ENCODE assay signal across 11 mouse cellular contexts in the genomic region with DNA sequence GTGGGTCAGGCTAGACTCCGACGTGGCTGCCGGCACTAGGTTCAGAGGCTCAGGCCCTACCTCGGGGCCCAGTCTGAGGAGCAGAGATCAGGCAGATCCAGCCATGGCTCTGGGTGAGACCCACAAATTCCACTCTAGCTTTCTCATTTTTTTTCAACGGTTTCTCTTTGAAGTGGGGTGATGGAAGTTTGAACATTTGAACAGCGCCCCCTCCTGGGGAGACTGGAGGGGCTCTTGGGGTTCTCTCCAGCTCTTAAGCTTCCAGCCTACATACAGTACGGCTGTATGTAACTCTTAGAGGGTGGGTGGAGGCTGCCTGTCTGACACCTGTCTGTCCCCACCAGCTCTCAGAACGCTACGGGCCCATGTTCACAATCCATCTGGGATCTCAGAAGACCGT. TPM values are rescaled to one million over a fixed set of nuclear protein-coding genes. Genes with fewer than 3 reads are reported as not detected.
DNase-seq lines count a peak whose midpoint lies in the region; ATAC-seq lines count a peak whose summit lies in the region.
"Had no signal": no experiment of that assay in that cellular context is flagged by ENCODE, and none has a peak within 500 bp of the region (broad histone marks: within the 10 kb centered on the region; RNA-seq: fewer than 3 reads in every experiment).

No protein-coding gene starts in this region.

- H3K9me3 ChIP-seq in forebrain, embryonic 11.5 days (ENCODE audit: control insufficient read depth, low read length), result no peaks in the 10 kb centered on the region
- no peaks in the 10 kb centered on the region for H3K9me3 ChIP-seq in forebrain, embryonic 14.5 days (replicated peaks; ENCODE audit: control insufficient read depth, low read length)
- no peaks in the 10 kb centered on the region for H3K9me3 ChIP-seq in liver, embryonic 13.5 days (replicated peaks)
- H3K9me3 ChIP-seq: heart, embryonic 13.5 days; megakaryocyte, embryonic 14.5 days had no signal

- no peak overlapping the region for H3K27ac ChIP-seq in forebrain, embryonic 11.5 days (ENCODE audit: low read depth, low read length)
- H3K27ac ChIP-seq in forebrain, embryonic 14.5 days (ENCODE audit: low read depth, low read length), result no peak overlapping the region
- no peak overlapping the region for H3K27ac ChIP-seq in liver, embryonic 13.5 days
- H3K27ac ChIP-seq: heart, embryonic 13.5 days had no signal

- WGBS in forebrain, embryonic 11.5 days, result 61% methylated on average over 10 of the region's 10 CpGs
- WGBS in forebrain, embryonic 14.5 days, result 63% methylated on average over 10 of the region's 10 CpGs
- 51% methylated on average over 10 of the region's 10 CpGs for WGBS in liver, embryonic 13.5 days (ENCODE audit: insufficient replicate concordance)

- DNase-seq in forebrain, embryonic 11.5 days (ENCODE audit: low spot score), result peak; percentile 74
- no peak for DNase-seq in forebrain, embryonic 14.5 days (ENCODE audit: low spot score)
- peak; percentile 24 for DNase-seq in urinary bladder, postnatal 25 days (ENCODE audit: low spot score)
- DNase-seq in urinary bladder, postnatal 4 days (ENCODE audit: low spot score in 2 of 2), result no peak
- peak; percentile 47 for DNase-seq in liver, embryonic 13.5 days
- no peak for DNase-seq in cerebellum, adult 11-12 months
- no peak for DNase-seq in layer of hippocampus, adult 11-12 months (ENCODE audit: low spot score)
- no peak for DNase-seq in cerebellum, postnatal 10 days

- H3K27me3 ChIP-seq in forebrain, embryonic 11.5 days (ENCODE audit: control insufficient read depth, insufficient read depth, low read length), result no peaks in the 10 kb centered on the region
- no peaks in the 10 kb centered on the region for H3K27me3 ChIP-seq in forebrain, embryonic 14.5 days (replicated peaks; ENCODE audit: control insufficient read depth, insufficient read depth, low read length)
- H3K27me3 ChIP-seq in liver, embryonic 13.5 days, result no peaks in the 10 kb centered on the region
- H3K27me3 ChIP-seq: Patski had no signal

- no peak for ATAC-seq in forebrain, embryonic 11.5 days (replicated peaks; ENCODE audit: low FRiP score)
- no peak for ATAC-seq in forebrain, embryonic 14.5 days
- ATAC-seq in liver, embryonic 13.5 days (ENCODE audit: low read depth), result no peak
- ATAC-seq: Patski had no signal

- no peak overlapping the region for H3K4me2 ChIP-seq in forebrain, embryonic 11.5 days (ENCODE audit: low read depth, low read length, severe bottlenecking)
- no peak overlapping the region for H3K4me2 ChIP-seq in forebrain, embryonic 14.5 days (ENCODE audit: low read length)
- no peak overlapping the region for H3K4me2 ChIP-seq in liver, embryonic 13.5 days
- H3K4me2 ChIP-seq: heart, embryonic 13.5 days had no signal

- 0 out of 2 replicates have a peak, but pooled peaks cover 2% of the 10 kb centered on the region for H3K4me1 ChIP-seq in forebrain, embryonic 11.5 days (replicated peaks; ENCODE audit: control insufficient read depth, insufficient read depth, low read length)
- no peaks in the 10 kb centered on the region for H3K4me1 ChIP-seq in forebrain, embryonic 14.5 days (ENCODE audit: control insufficient read depth, insufficient read depth, low read length)
- H3K4me1 ChIP-seq in liver, embryonic 13.5 days (replicated peaks), result peaks cover 61% of the 10 kb centered on the region

- no peak overlapping the region for H3K9ac ChIP-seq in forebrain, embryonic 11.5 days (ENCODE audit: low read length)
- no peak overlapping the region for H3K9ac ChIP-seq in forebrain, embryonic 14.5 days (ENCODE audit: low read length)
- H3K9ac ChIP-seq in liver, embryonic 13.5 days, result no peak overlapping the region
- H3K9ac ChIP-seq: heart, embryonic 13.5 days had no signal

- H3K36me3 ChIP-seq in forebrain, embryonic 11.5 days (ENCODE audit: control insufficient read depth, insufficient read depth, low read length), result no peaks in the 10 kb centered on the region
- H3K36me3 ChIP-seq in forebrain, embryonic 14.5 days (ENCODE audit: control insufficient read depth, insufficient read depth, low read length), result 0 out of 2 replicates have a peak, but pooled peaks cover under 1% of the 10 kb centered on the region
- no peaks in the 10 kb centered on the region for H3K36me3 ChIP-seq in liver, embryonic 13.5 days
- H3K36me3 ChIP-seq: heart, embryonic 13.5 days had no signal

- H3K4me3 ChIP-seq in forebrain, embryonic 11.5 days (ENCODE audit: low read depth, low read length), result no peak overlapping the region
- H3K4me3 ChIP-seq in forebrain, embryonic 14.5 days (ENCODE audit: low read depth, low read length), result no peak overlapping the region
- H3K4me3 ChIP-seq in liver, embryonic 13.5 days (replicated peaks), result no peak overlapping the region
- H3K4me3 ChIP-seq: heart, embryonic 13.5 days; megakaryocyte, embryonic 14.5 days had no signal

RNA-seq across cellular contexts. Expression of a gene that starts 1.1 kb away (rescaled TPM):
- not detected in 2 replicates for polyA plus RNA-seq in forebrain, embryonic 11.5 days (2014; fragmentation: Nextera tagmentation; extraction: Ambion mirVana)
- polyA plus RNA-seq in forebrain, embryonic 14.5 days (2014; fragmentation: Nextera tagmentation; extraction: Ambion mirVana), result not detected in 2 replicates
- polyA plus RNA-seq in liver, embryonic 13.5 days (2015; fragmentation: Nextera tagmentation; extraction: Ambion mirVana), result not detected in 2 replicates
- polyA plus RNA-seq: heart, embryonic 13.5 days; Patski had no signal

RNA-seq across cellular contexts. Expression of a gene that starts 2.3 kb away (rescaled TPM):
- polyA plus RNA-seq in forebrain, embryonic 11.5 days (2014; fragmentation: Nextera tagmentation; extraction: Ambion mirVana), result 103 and 130 TPM in 2 replicates
- polyA plus RNA-seq in forebrain, embryonic 14.5 days (2014; fragmentation: Nextera tagmentation; extraction: Ambion mirVana), result 127 and 155 TPM in 2 replicates
- polyA plus RNA-seq in liver, embryonic 13.5 days (2015; fragmentation: Nextera tagmentation; extraction: Ambion mirVana), result 68.5 and 72.3 TPM in 2 replicates

RNA-seq across cellular contexts. Expression of a gene that starts 24.0 kb away (rescaled TPM):
- polyA plus RNA-seq in forebrain, embryonic 11.5 days (2014; fragmentation: Nextera tagmentation; extraction: Ambion mirVana), result 1.8 and 1.9 TPM in 2 replicates
- 0.85 and 0.93 TPM in 2 replicates for polyA plus RNA-seq in forebrain, embryonic 14.5 days (2014; fragmentation: Nextera tagmentation; extraction: Ambion mirVana)
- 18.8 and 20.2 TPM in 2 replicates for polyA plus RNA-seq in liver, embryonic 13.5 days (2015; fragmentation: Nextera tagmentation; extraction: Ambion mirVana)

RNA-seq across cellular contexts. Expression of a gene that starts 28.1 kb away (rescaled TPM):
- 1.9 and 2.0 TPM in 2 replicates for polyA plus RNA-seq in forebrain, embryonic 11.5 days (2014; fragmentation: Nextera tagmentation; extraction: Ambion mirVana)
- 12.8 and 21.6 TPM in 2 replicates for polyA plus RNA-seq in forebrain, embryonic 14.5 days (2014; fragmentation: Nextera tagmentation; extraction: Ambion mirVana)
- polyA plus RNA-seq in liver, embryonic 13.5 days (2015; fragmentation: Nextera tagmentation; extraction: Ambion mirVana), result 2.6 and 3.3 TPM in 2 replicates

RNA-seq across cellular contexts. Expression of a gene that starts 51.6 kb away (rescaled TPM):
- polyA plus RNA-seq in forebrain, embryonic 11.5 days (2014; fragmentation: Nextera tagmentation; extraction: Ambion mirVana), result 0.17 and 0.23 TPM in 2 replicates
- 0.18 TPM in 1 of 2 replicates, not detected in the other for polyA plus RNA-seq in forebrain, embryonic 14.5 days (2014; fragmentation: Nextera tagmentation; extraction: Ambion mirVana)
- polyA plus RNA-seq in liver, embryonic 13.5 days (2015; fragmentation: Nextera tagmentation; extraction: Ambion mirVana), result 0.89 and 1.1 TPM in 2 replicates

Comparison
In these comparisons a context has a peak if more than half of its experiments do, and no peak if none do; other contexts are left out.
1. DNase-seq: peak in forebrain, embryonic 11.5 days (single experiment), urinary bladder, postnatal 25 days (single experiment) and liver, embryonic 13.5 days (single experiment); none in forebrain, embryonic 14.5 days (single experiment), urinary bladder, postnatal 4 days (0 of 2), cerebellum, adult 11-12 months (single experiment), layer of hippocampus, adult 11-12 months (single experiment) and cerebellum, postnatal 10 days (0 of 2).